Mouse (Mus musculus) forebrain, embryonic 11.5 days (tissue): ENCODE measurements around the gene Coro1b. TPM values are rescaled to one million over a fixed set of nuclear protein-coding genes. Genes with fewer than 3 reads are reported as not detected.

ENCODE experiments used
- ATAC-seq: fragments of 200-750 bp; cut with Nextera tagmentation; replicated peaks from 2 replicates; pipeline ENCODE4 v1.8.0; 2017; ENCODE audit warnings: moderate TSS enrichment; ENCODE audit not compliant: low FRiP score
- DNase-seq: peaks from one replicate; pipeline ENCODE4 v3.0.0-alpha.2; 2017; ENCODE audit warnings: low spot score
- H3K27ac ChIP-seq: fragments of 300-500 bp; sonication (generic); 2 replicates; pipeline ENCODE4 v1.5.1; 2014; ENCODE audit warnings: low read depth, low read length
- H3K27me3 ChIP-seq: fragments of 300-500 bp; sonication (generic); 2 replicates; pipeline ENCODE4 v1.6.1; 2014; ENCODE audit warnings: mild to moderate bottlenecking, low read length, mixed read lengths; ENCODE audit not compliant: control insufficient read depth, insufficient read depth
- H3K36me3 ChIP-seq: fragments of 300-500 bp; sonication (generic); 2 replicates; pipeline ENCODE4 v1.6.1; 2014; ENCODE audit warnings: mild to moderate bottlenecking, low read length, moderate library complexity, mixed read lengths; ENCODE audit not compliant: control insufficient read depth, insufficient read depth
- H3K4me1 ChIP-seq: fragments of 300-500 bp; sonication (generic); replicated peaks from 2 replicates; pipeline ENCODE4 v1.6.1; 2014; ENCODE audit warnings: low read length, mixed read lengths; ENCODE audit not compliant: control insufficient read depth, insufficient read depth
- H3K4me2 ChIP-seq: fragments of 300-500 bp; sonication (generic); 2 replicates; pipeline ENCODE4 v1.6.1; 2014; ENCODE audit warnings: low read depth, mild to moderate bottlenecking, low read length, moderate library complexity, mixed read lengths; ENCODE audit not compliant: severe bottlenecking
- H3K4me3 ChIP-seq: fragments of 300-500 bp; sonication (generic); 2 replicates; pipeline ENCODE4 v1.5.1; 2014; ENCODE audit warnings: low read depth, low read length
- H3K9ac ChIP-seq: fragments of 300-500 bp; sonication (generic); 2 replicates; pipeline ENCODE4 v1.6.1; 2014; ENCODE audit warnings: low read length
- H3K9me3 ChIP-seq: fragments of 300-500 bp; sonication (generic); 2 replicates; pipeline ENCODE4 v1.6.1; 2016; ENCODE audit warnings: low read length, mixed read lengths; ENCODE audit not compliant: control insufficient read depth
- WGBS: fragments of 180-500 bp; shearing (Covaris S2); extraction: QIAGEN DNeasy Blood & Tissue Kit; methylation state at CpG from one replicate; pipeline ENCODE4 v1.1.7; 2014; 5-methylcytosine and 5-hydroxymethylcytosine counted together
- polyA plus RNA-seq: library from polyadenylated mRNA; unstranded; fragments of >200 nt; fragmentation: Nextera tagmentation; extraction: Ambion mirVana; gene quantifications from 2 replicates; pipeline ENCODE4 v1.2.1, GENCODE M21; 2014

Coro1b gene
- polyA plus RNA-seq, 1 experiment from 2014 or later = 119 TPM

- 81% methylated on average over 13 of the region's 13 CpGs for WGBS
- DNase-seq (no peak), ATAC-seq (no peak)
- Histone ChIP-seq H3K36me3 (peaks cover 2% of the 10 kb centered on the region; the same call in 1 of the 2 replicates), H3K4me1 (0 out of 2 replicates have a peak, but pooled peaks cover 4% of the 10 kb centered on the region), H3K4me3 (no peak overlapping the region), H3K9ac (no peak overlapping the region), H3K27ac (no peak overlapping the region), H3K9me3 (no peaks in the 10 kb centered on the region), H3K4me2 (no peak overlapping the region), H3K27me3 (no peaks in the 10 kb centered on the region)
Observed at GRCm38 (mm10) chr19:4154437-4155222, 6.2 kb downstream of the Coro1b start.

DNA sequence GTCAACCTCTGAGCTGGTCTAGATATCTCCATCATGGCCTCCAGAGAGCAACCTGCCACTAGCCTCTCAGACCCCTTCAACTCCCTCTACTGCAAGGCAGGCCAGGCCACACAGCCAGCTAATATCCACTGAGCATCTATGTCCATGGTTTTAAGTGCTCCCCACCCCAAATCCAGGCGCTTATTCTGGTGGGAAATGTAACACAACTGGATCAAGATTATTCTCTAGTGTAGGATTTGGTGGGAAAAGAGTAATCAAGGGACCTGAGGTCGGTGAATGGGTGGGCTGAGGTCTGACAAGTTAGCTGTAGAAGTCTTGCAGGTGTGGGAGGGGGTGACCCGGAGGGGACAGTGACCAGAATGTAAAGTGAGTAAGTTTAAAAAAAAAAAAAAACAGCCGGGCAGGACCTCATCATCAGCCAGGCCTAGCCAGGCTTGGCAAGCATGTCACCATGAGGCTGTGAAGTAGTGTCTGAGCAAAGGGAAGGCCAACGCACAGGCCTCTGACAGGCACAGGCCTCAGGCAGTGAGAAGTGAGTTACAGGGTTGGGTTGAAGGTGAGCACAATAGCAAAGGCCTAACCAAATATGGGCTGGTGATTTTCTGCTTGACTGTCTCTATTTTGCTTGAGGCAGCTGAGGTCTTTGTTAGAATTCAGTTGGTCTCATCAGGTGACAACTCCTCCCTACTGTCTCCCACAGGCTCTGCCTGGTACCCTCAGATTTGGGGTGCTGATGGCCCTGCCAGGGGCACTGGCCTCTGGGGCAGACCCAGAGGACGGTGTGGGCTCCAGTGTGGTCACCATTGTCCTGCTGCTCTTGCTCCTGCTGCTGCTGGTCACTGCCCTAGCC, 7.0 kb downstream of the Coro1b start:
- H3K27ac ChIP-seq = no peak overlapping the region
- H3K4me2 ChIP-seq = no peak overlapping the region
- DNase-seq (no peak), ATAC-seq (no peak)
- H3K27me3 ChIP-seq = no peaks in the 10 kb centered on the region
- 0 out of 2 replicates have a peak, but pooled peaks cover 4% of the 10 kb centered on the region for H3K4me1 ChIP-seq
- H3K9me3 ChIP-seq = no peaks in the 10 kb centered on the region
- peaks cover 2% of the 10 kb centered on the region; the same call in 1 of the 2 replicates for H3K36me3 ChIP-seq
- no peak overlapping the region for H3K4me3 ChIP-seq
- 74% methylated on average over 6 of the region's 6 CpGs for WGBS
- H3K9ac ChIP-seq = no peak overlapping the region

DNA sequence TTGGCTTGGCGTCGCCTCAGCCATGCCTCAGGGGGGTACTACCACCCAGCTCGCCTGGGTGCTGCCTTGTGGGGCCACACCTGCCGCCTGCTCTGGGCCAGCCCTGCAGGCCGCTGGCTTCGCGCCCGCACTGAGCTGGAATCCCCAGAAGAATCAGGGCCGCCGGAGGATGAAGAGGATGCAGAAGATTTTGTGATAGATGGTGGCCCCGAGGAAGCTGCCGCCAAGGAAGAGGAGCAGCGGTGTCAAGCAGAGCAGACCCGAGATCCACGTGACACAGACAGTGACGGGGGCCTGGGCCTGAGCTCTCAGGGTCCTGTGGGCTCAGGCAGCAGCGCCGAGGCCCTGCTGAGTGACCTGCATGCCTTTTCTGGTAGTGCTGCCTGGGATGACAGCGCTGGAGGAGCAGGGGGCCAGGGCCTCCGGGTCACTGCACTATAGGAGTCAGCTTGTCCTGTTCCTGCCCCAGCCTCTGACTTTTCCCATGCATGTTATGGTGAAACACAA, 7.7 kb downstream of the Coro1b start:
- H3K4me1 ChIP-seq = 0 out of 2 replicates have a peak, but pooled peaks cover 4% of the 10 kb centered on the region
- no peaks in the 10 kb centered on the region for H3K9me3 ChIP-seq
- peaks cover 2% of the 10 kb centered on the region; the same call in 1 of the 2 replicates for H3K36me3 ChIP-seq
- H3K27me3 ChIP-seq = no peaks in the 10 kb centered on the region
- H3K27ac ChIP-seq = no peak overlapping the region
- DNase-seq = no peak
- H3K4me3 ChIP-seq = no peak overlapping the region
- H3K9ac ChIP-seq = no peak overlapping the region
- 72% methylated on average over 20 of the region's 20 CpGs for WGBS
- ATAC-seq = no peak
- no peak overlapping the region for H3K4me2 ChIP-seq

DNA sequence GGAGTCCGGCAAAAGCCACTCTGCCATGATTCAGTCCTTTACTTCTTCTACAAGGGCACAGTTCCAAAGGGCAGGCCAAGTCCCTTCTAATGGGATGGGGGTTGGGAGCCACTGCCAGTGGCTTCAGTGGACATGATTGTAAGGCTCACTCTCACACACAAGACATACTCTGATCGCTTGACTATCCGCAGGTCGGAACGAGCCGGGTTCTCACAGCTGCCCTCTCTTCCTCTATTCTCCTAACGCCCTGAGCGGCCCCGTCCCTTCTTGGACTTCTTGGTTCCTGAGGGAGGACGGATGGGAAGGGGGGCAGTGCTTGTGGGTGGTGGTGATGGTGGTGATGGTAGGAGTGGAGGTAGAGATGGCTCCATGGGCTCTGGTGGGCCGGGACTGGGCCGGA, 8.4 kb downstream of the Coro1b start:
- WGBS = 89% methylated on average over 12 of the region's 12 CpGs
- Histone ChIP-seq H3K9ac (no peak overlapping the region), H3K4me3 (no peak overlapping the region), H3K4me2 (no peak overlapping the region), H3K36me3 (peaks cover 2% of the 10 kb centered on the region; the same call in 1 of the 2 replicates), H3K9me3 (no peaks in the 10 kb centered on the region), H3K27me3 (no peaks in the 10 kb centered on the region), H3K4me1 (0 out of 2 replicates have a peak, but pooled peaks cover 4% of the 10 kb centered on the region), H3K27ac (no peak overlapping the region)
- no peak for ATAC-seq
- no peak for DNase-seq

DNA sequence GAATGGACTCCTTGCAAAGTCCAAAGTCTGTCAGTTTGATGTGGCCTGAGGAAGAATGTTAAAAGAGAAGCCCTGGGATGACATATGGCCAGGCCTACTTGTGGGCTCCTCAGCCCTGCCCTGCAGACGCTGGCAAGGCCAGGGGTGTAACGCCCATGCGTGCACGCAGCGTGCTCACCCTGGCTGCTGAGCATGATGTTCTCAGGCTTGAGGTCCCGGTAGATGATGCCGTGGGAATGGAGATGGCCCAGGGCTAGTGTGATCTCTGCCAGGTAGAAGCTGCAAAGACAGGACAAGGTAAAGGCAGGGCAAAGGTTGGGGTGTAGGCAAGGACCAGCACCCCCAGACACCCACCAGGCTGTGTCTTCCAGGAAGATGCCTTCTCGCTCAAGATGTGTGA, 10.6 kb downstream of the Coro1b start:
- Histone ChIP-seq H3K36me3 (peaks cover 2% of the 10 kb centered on the region; the same call in 1 of the 2 replicates), H3K27me3 (no peaks in the 10 kb centered on the region), H3K4me2 (no peak overlapping the region), H3K4me1 (peaks cover 10% of the 10 kb centered on the region), H3K9me3 (no peaks in the 10 kb centered on the region), H3K9ac (no peak overlapping the region), H3K27ac (no peak overlapping the region), H3K4me3 (no peak overlapping the region)
- ATAC-seq = no peak
- WGBS = 97% methylated on average over 8 of the region's 8 CpGs
- DNase-seq = no peak

- 7% methylated on average over 42 of the region's 42 CpGs for WGBS
- peak; percentile 90 for ATAC-seq
- peak within 1 kb of the TSS; percentile 69 for H3K4me3 ChIP-seq
Observed at GRCm38 (mm10) chr19:4162646-4163542, 14.5 kb downstream of the Coro1b start, which contains the start of gene Rps6kb2. Gene Rps6kb2 (minus strand): TSS chr19:4163354.

DNA sequence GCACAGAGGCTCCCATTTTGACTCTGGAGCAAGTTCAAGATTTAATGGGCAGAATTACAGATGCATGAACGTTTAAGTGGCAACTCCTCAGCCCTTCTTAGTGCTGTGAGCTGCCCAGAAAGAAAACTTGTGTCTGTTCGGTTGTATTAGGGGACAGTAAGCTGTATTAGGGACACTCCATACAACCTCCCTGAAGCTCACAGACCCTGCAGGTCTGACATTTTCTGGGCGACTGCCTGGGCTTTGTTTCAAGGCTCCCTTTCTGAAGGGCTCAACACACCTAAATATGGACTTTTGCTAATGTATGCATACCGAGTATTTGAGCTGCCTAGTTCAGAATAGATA, 15.1 kb downstream of the Coro1b start:
- Histone ChIP-seq H3K4me2 (peak overlapping the region; percentile 87), H3K4me3 (peak overlapping the region; percentile 69), H3K9me3 (no peaks in the 10 kb centered on the region), H3K36me3 (no peaks in the 10 kb centered on the region; the same call in 1 of the 2 replicates), H3K27me3 (no peaks in the 10 kb centered on the region), H3K27ac (peak overlapping the region; percentile 53; the same call in 1 of the 2 replicates), H3K4me1 (peaks cover 6% of the 10 kb centered on the region), H3K9ac (peak overlapping the region; percentile 67)
- DNase-seq (no peak), ATAC-seq (peak; percentile 29; the same call in 1 of the 2 replicates)
- 29% methylated on average over 4 of the region's 4 CpGs for WGBS

More at GRCm38 (mm10) chr19:4162646-4163542, 14.5 kb downstream of the Coro1b start, which contains the start of gene Rps6kb2:
- peak within 1 kb of the TSS; percentile 53; the same call in 1 of the 2 replicates for H3K27ac ChIP-seq
- peaks cover 2% of the 10 kb centered on the region; the same call in 1 of the 2 replicates for H3K36me3 ChIP-seq
- peak within 1 kb of the TSS; percentile 87 for H3K4me2 ChIP-seq
- DNase-seq = peak; percentile 96
- H3K4me1 ChIP-seq = peaks cover 6% of the 10 kb centered on the region
- peak within 1 kb of the TSS; percentile 67 for H3K9ac ChIP-seq
- H3K27me3 ChIP-seq = no peaks in the 10 kb centered on the region
- H3K9me3 ChIP-seq = no peaks in the 10 kb centered on the region
